Mouse (Mus musculus) intestine, postnatal 0 days (tissue): ENCODE results near the gene Nfkbid. TPM values are rescaled to one million over a fixed set of nuclear protein-coding genes. Genes with fewer than 3 reads are reported as not detected.

ENCODE experiments used
- ATAC-seq: fragments of 200-750 bp; cut with Nextera tagmentation; 2 replicates; pipeline ENCODE4 v1.8.0; 2017; ENCODE audit warnings: mild to moderate bottlenecking, moderate TSS enrichment, moderate library complexity
- H3K27ac ChIP-seq: fragments of 300-500 bp; sonication (generic); 2 replicates; pipeline ENCODE4 v1.5.1; 2014; ENCODE audit warnings: mild to moderate bottlenecking, low read depth, low read length, moderate library complexity
- H3K27me3 ChIP-seq: fragments of 300-500 bp; sonication (generic); replicated peaks from 2 replicates; pipeline ENCODE4 v1.6.1; 2014; ENCODE audit warnings: low read length, mixed read lengths; ENCODE audit not compliant: control insufficient read depth, insufficient read depth
- H3K36me3 ChIP-seq: fragments of 300-500 bp; sonication (generic); 2 replicates; pipeline ENCODE4 v1.6.1; 2014; ENCODE audit warnings: mild to moderate bottlenecking, moderate library complexity; ENCODE audit not compliant: control insufficient read depth, insufficient read depth
- H3K4me1 ChIP-seq: fragments of 300-500 bp; sonication (generic); replicated peaks from 2 replicates; pipeline ENCODE4 v1.6.1; 2014; ENCODE audit warnings: antibody characterized with exemption, low read length, mixed read lengths; ENCODE audit not compliant: control insufficient read depth, insufficient read depth
- H3K4me2 ChIP-seq: fragments of 300-500 bp; sonication (generic); replicated peaks from 2 replicates; pipeline ENCODE4 v1.6.1; 2014; ENCODE audit warnings: low read depth, mild to moderate bottlenecking, moderate library complexity
- H3K4me3 ChIP-seq: fragments of 300-500 bp; sonication (generic); 2 replicates; pipeline ENCODE4 v1.5.1; 2014; ENCODE audit warnings: low read depth, low read length
- H3K9ac ChIP-seq: fragments of 300-500 bp; sonication (generic); 2 replicates; pipeline ENCODE4 v1.6.1; 2014; ENCODE audit warnings: mild to moderate bottlenecking, low read depth, low read length
- H3K9me3 ChIP-seq: fragments of 300-500 bp; sonication (generic); 2 replicates; pipeline ENCODE4 v1.6.1; 2016; ENCODE audit warnings: mixed run types; ENCODE audit not compliant: control insufficient read depth
- CTCF ChIP-seq: sonication (generic); IDR thresholded peaks from 2 replicates; pipeline ENCODE4 v1.5.1; 2016; ENCODE audit warnings: low read depth, mild to moderate bottlenecking, control low read depth, antibody characterized with exemption, moderate library complexity
- WGBS: fragments of 180-500 bp; shearing (Covaris S2); extraction: QIAGEN DNeasy Blood & Tissue Kit; methylation state at CpG from one replicate; pipeline ENCODE4 v1.1.7; 2014; 5-methylcytosine and 5-hydroxymethylcytosine counted together
- polyA plus RNA-seq: library from polyadenylated mRNA; unstranded; fragments of >200 nt; fragmentation: Nextera tagmentation; extraction: Ambion mirVana; gene quantifications from 2 replicates; pipeline ENCODE4 v1.2.1, GENCODE M21; 2015

Gene Nfkbid
- 1.2 and 1.3 TPM in 2 replicates for polyA plus RNA-seq

GRCm38 (mm10) chr7:30421175-30421889 lies at the start of gene Nfkbid:
Gene Nfkbid, plus strand, starts transcription at chr7:30421732.
- Histone ChIP-seq H3K4me2 (peak within 1 kb of the TSS; percentile 94), H3K27me3 (no peaks in the 10 kb centered on the region), H3K9me3 (no peaks in the 10 kb centered on the region), H3K9ac (peak within 1 kb of the TSS; percentile 35), H3K4me1 (peaks cover 5% of the 10 kb centered on the region; the same call in 1 of the 2 replicates), H3K4me3 (peak within 1 kb of the TSS; percentile 38), H3K27ac (peak within 1 kb of the TSS; percentile 37), H3K36me3 (peaks cover 14% of the 10 kb centered on the region; the same call in 1 of the 2 replicates)
- no peak for TF ChIP-seq CTCF
- peak; percentile 26 for ATAC-seq
- WGBS, result 6% methylated on average over 31 of the region's 31 CpGs

- H3K9me3 ChIP-seq, result no peaks in the 10 kb centered on the region
- peak; percentile 95 for ATAC-seq
- peak; percentile 100 for TF ChIP-seq CTCF
- no peak overlapping the region for H3K9ac ChIP-seq
- H3K4me3 ChIP-seq, result peak overlapping the region; percentile 34
- H3K4me2 ChIP-seq, result peak overlapping the region; percentile 61
- H3K27ac ChIP-seq, result no peak overlapping the region
- no peaks in the 10 kb centered on the region for H3K27me3 ChIP-seq
- WGBS, result under 1% methylated on average over 21 of the region's 21 CpGs
- H3K4me1 ChIP-seq, result no peaks in the 10 kb centered on the region
- H3K36me3 ChIP-seq, result no peaks in the 10 kb centered on the region
Observed at GRCm38 (mm10) chr7:30373501-30373962, 48.0 kb upstream of the Nfkbid start.

DNA sequence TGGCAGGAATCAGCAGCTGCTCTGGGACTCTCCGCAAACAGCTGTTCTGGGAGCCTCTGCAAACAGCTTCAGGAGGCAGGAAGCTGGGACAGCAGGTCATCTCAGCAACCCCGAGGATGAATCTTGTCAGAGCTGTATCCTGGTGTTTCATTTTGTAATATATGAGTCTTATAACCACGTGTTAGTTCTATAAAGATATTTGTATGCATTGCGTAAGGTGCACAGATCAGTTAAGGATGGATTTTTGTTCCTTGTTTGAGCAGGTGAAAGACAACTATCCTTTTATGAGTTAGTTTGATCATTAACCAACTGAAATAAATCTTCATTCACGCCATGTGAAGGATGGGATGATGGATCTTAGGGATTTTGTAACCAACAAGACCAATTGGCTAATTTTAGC lies 41.5 kb upstream of the Nfkbid start:
- peak; percentile 65 for ATAC-seq
- H3K9me3 ChIP-seq, result no peaks in the 10 kb centered on the region
- WGBS, result 31% methylated on average over 5 of the region's 5 CpGs
- no peak for TF ChIP-seq CTCF
- H3K36me3 ChIP-seq, result no peaks in the 10 kb centered on the region
- no peaks in the 10 kb centered on the region for H3K4me1 ChIP-seq
- H3K4me2 ChIP-seq, result no peak overlapping the region
- H3K27ac ChIP-seq, result no peak overlapping the region
- H3K27me3 ChIP-seq, result no peaks in the 10 kb centered on the region
- no peak overlapping the region for H3K9ac ChIP-seq
- no peak overlapping the region for H3K4me3 ChIP-seq

GRCm38 (mm10) chr7:30384106-30384505 lies 37.4 kb upstream of the Nfkbid start:
- no peak overlapping the region for H3K27ac ChIP-seq
- no peak overlapping the region for H3K4me3 ChIP-seq
- TF ChIP-seq CTCF, result no peak
- H3K4me1 ChIP-seq, result no peaks in the 10 kb centered on the region
- no peak overlapping the region for H3K4me2 ChIP-seq
- no peak overlapping the region for H3K9ac ChIP-seq
- H3K36me3 ChIP-seq, result no peaks in the 10 kb centered on the region
- no peaks in the 10 kb centered on the region for H3K27me3 ChIP-seq
- no peak for ATAC-seq
- WGBS, result 85% methylated on average over 9 of the region's 9 CpGs
- no peaks in the 10 kb centered on the region for H3K9me3 ChIP-seq

DNA sequence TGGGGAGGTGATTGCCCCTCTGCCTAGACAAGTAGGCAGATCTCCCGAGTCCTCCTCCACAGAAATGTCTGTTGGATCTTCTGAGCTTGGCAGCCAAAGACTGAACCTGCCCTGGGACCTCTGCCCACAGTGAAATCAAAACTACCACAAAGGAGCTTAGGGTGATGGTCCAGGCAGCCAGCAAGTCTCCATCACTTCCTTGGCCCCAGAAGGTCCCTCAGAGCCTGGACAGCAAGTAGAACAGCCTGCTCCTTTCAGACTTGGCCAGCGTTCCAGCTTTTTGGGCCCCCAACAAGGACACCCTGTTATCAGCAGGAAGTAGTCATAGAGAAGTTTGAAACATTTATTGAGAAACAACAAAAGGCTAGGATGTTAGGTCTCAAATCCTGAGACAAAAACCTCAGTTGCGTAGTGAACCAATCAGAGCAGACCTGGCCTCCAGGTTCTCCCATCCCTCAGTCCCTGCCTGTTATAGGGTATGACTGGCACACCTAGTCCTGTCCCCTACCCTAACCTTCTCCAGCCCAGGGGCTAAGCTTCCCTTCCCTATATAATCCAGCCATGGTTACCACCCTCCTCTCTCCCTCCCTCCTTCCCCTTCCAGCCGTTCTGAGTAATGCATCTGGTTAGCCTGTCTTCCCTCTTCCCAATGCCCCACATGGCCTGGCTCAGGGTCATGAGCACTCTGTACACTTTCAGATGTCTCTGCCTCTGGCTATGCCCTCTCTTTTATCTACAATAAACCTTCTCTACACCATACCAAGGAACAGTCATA lies 28.6 kb upstream of the Nfkbid start:
- no peak overlapping the region for H3K4me2 ChIP-seq
- no peaks in the 10 kb centered on the region for H3K27me3 ChIP-seq
- H3K27ac ChIP-seq, result no peak overlapping the region
- 68% methylated on average over 4 of the region's 4 CpGs for WGBS
- H3K36me3 ChIP-seq, result no peaks in the 10 kb centered on the region
- H3K9ac ChIP-seq, result no peak overlapping the region
- no peak for TF ChIP-seq CTCF
- no peaks in the 10 kb centered on the region for H3K4me1 ChIP-seq
- H3K9me3 ChIP-seq, result no peaks in the 10 kb centered on the region
- H3K4me3 ChIP-seq, result no peak overlapping the region
- ATAC-seq, result no peak

DNA sequence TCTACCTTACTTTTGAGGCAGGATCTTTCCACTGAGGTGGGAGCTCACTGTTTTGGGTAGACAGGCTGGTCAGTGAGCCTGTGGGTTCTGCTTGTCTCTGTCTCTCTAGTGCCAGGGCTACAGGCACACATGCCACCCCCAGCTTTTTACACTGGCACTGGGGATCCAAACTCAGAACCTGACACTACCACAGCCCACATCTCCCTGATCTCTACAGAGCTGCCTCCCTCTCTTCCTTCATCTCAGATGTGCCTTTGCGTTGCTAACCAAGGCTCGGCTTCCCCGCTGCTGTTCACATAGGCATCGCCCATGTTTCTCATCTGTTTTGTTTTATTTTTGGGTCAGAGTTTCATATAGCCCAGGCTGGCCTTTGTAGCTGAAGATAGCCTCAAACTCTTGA lies 27.9 kb upstream of the Nfkbid start:
- 88% methylated on average over 4 of the region's 4 CpGs for WGBS
- Histone ChIP-seq H3K27ac (peak overlapping the region; percentile 15; the same call in 1 of the 2 replicates), H3K4me3 (no peak overlapping the region), H3K9me3 (no peaks in the 10 kb centered on the region), H3K9ac (no peak overlapping the region), H3K36me3 (no peaks in the 10 kb centered on the region), H3K27me3 (no peaks in the 10 kb centered on the region), H3K4me2 (no peak overlapping the region), H3K4me1 (no peaks in the 10 kb centered on the region)
- no peak for TF ChIP-seq CTCF
- no peak for ATAC-seq
